Mouse (Mus musculus): Measurements from ENCODE around the gene Abca1. TPM values are rescaled to one million over a fixed set of nuclear protein-coding genes. Genes with fewer than 3 reads are reported as not detected.

The Abca1 gene
- polyA plus RNA-seq (2014; fragmentation: Illumina TruSeq; extraction: RNeasy Lipid Tissue Mini Kit (QIAGEN cat#74804); ENCODE audit: low replicate concordance): 40.9 TPM

GRCm38 (mm10) chr4:53159767-53160166 lies at the start of gene Abca1:
TSS of gene Abca1 (minus strand) at chr4:53159895.

GRCm38 (mm10) chr4:53011732-53012361 lies 147.8 kb downstream of the Abca1 start, which contains the start of gene Nipsnap3b:
TSS of gene Nipsnap3b (plus strand) at chr4:53011880.

GRCm38 (mm10) chr4:52989248-52989647 lies 170.4 kb downstream of the Abca1 start, which contains the start of gene Nipsnap3a:
TSS of gene Nipsnap3a (plus strand) at chr4:52989272.

Other genes with a start within 250 kb of the Abca1 start
- gene Olfr272, start 240.7 kb downstream of the Abca1 start, polyA plus RNA-seq (2014; fragmentation: Illumina TruSeq; extraction: RNeasy Lipid Tissue Mini Kit (QIAGEN cat#74804); ENCODE audit: low replicate concordance): not detected
- not detected for gene Olfr270, start 195.3 kb downstream of the Abca1 start, polyA plus RNA-seq (2014; fragmentation: Illumina TruSeq; extraction: RNeasy Lipid Tissue Mini Kit (QIAGEN cat#74804); ENCODE audit: low replicate concordance)
- not detected for gene Nipsnap3a, start 170.6 kb downstream of the Abca1 start, polyA plus RNA-seq (2014; fragmentation: Illumina TruSeq; extraction: RNeasy Lipid Tissue Mini Kit (QIAGEN cat#74804); ENCODE audit: low replicate concordance)
- gene Nipsnap3b, start 148.0 kb downstream of the Abca1 start, polyA plus RNA-seq (2014; fragmentation: Illumina TruSeq; extraction: RNeasy Lipid Tissue Mini Kit (QIAGEN cat#74804); ENCODE audit: low replicate concordance): 116 TPM

Data from small intestine, adult 10 weeks (tissue).